Mouse (Mus musculus) midbrain, embryonic 10.5 days (tissue): ENCODE results near the gene Rmnd5b. TPM values are rescaled to one million over a fixed set of nuclear protein-coding genes. Genes with fewer than 3 reads are reported as not detected.
"Not testable (repeated sequence)": the region's sequence is repeated elsewhere in the genome, so short reads cannot be mapped to it uniquely, and the experiment has no call there.

ENCODE experiments used
- DNase-seq: peaks from one replicate; pipeline ENCODE4 v3.0.0-alpha.2; 2017; ENCODE audit warnings: low spot score
- H3K27ac ChIP-seq: fragments of 300-500 bp; sonication (generic); replicated peaks from 2 replicates; pipeline ENCODE4 v1.5.1; 2016; ENCODE audit warnings: mild to moderate bottlenecking
- H3K27me3 ChIP-seq: fragments of 300-500 bp; sonication (generic); 2 replicates; pipeline ENCODE4 v1.6.1; 2016; ENCODE audit warnings: low read depth, mild to moderate bottlenecking; ENCODE audit not compliant: poor library complexity, severe bottlenecking
- H3K36me3 ChIP-seq: fragments of 300-500 bp; sonication (generic); 2 replicates; pipeline ENCODE4 v1.6.1; 2016; ENCODE audit warnings: mild to moderate bottlenecking, moderate library complexity
- H3K4me1 ChIP-seq: fragments of 300-500 bp; sonication (generic); 2 replicates; pipeline ENCODE4 v1.6.1; 2016
- H3K4me3 ChIP-seq: fragments of 300-500 bp; sonication (generic); 2 replicates; pipeline ENCODE4 v1.5.1; 2016; ENCODE audit warnings: mild to moderate bottlenecking, moderate library complexity
- H3K9me3 ChIP-seq: fragments of 300-500 bp; sonication (generic); replicated peaks from 2 replicates; pipeline ENCODE4 v1.6.1; 2016; ENCODE audit warnings: mild to moderate bottlenecking
- WGBS: fragments of 180-500 bp; shearing (Covaris S2); methylation state at CpG from one replicate; pipeline ENCODE4 v1.1.7; 2016; 5-methylcytosine and 5-hydroxymethylcytosine counted together
- polyA plus RNA-seq: library from polyadenylated mRNA; unstranded; fragments of >200 nt; fragmentation: Nextera tagmentation; extraction: Ambion mirVana; gene quantifications from 2 replicates; pipeline ENCODE4 v1.2.1, GENCODE M21; 2016

Rmnd5b gene
- polyA plus RNA-seq, 1 experiment from 2014 or later = 38.6 TPM

GRCm38 (mm10) chr11:51646751-51647667 is 11.3 kb upstream of the Rmnd5b start:
- DNase-seq = no peak
- 85% methylated on average over 15 of the region's 15 CpGs for whole genome bisulfite sequencing
- Histone ChIP-seq H3K36me3 (peaks cover 42% of the 10 kb centered on the region), H3K27me3 (peaks cover 42% of the 10 kb centered on the region), H3K27ac (peak overlapping the region; percentile 88), H3K4me3 (no peak overlapping the region; the same call in 1 of the 2 replicates), H3K4me1 (peaks cover 56% of the 10 kb centered on the region), H3K9me3 (no peaks in the 10 kb centered on the region)

- H3K27me3 ChIP-seq = peaks cover 34% of the 10 kb centered on the region
- H3K4me1 ChIP-seq = peaks cover 55% of the 10 kb centered on the region
- peaks cover 47% of the 10 kb centered on the region for H3K36me3 ChIP-seq
- H3K4me3 ChIP-seq = no peak overlapping the region
- no peak for DNase-seq
- peak overlapping the region; percentile 88; the same call in 1 of the 2 replicates for H3K27ac ChIP-seq
- no peaks in the 10 kb centered on the region for H3K9me3 ChIP-seq
- WGBS = 84% methylated on average over 7 of the region's 7 CpGs
Measured at GRCm38 (mm10) chr11:51646245-51646644, 10.5 kb upstream of the Rmnd5b start.

DNA sequence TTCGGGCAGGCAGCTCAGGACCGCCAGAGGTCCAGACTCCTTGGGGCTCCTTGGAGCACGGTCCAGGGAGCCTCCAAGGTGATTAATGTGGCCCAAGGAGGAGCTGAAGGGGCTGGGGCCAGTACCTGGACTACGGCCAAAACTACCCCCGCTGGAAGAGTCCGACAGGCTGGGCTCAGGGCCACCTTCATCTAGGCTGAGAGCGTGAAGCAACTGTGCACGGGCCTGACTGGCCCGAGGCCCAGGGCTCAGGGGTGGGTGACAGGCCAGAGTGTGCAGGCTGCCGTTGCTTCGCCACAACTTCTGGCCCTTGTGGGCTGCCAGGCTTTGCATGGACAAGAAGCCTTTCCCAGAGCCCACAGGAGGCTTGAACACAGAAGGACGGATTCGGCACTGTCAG is 9.6 kb upstream of the Rmnd5b start:
- Histone ChIP-seq H3K4me1 (peaks cover 46% of the 10 kb centered on the region), H3K36me3 (peaks cover 47% of the 10 kb centered on the region), H3K27ac (0 out of 2 replicates have a peak overlapping the region, but pooled peaks have one; percentile 88), H3K9me3 (no peaks in the 10 kb centered on the region), H3K27me3 (peaks cover 25% of the 10 kb centered on the region), H3K4me3 (no peak overlapping the region)
- 92% methylated on average over 13 of the region's 13 CpGs for WGBS
- no peak for DNase-seq

- DNase-seq = no peak
- H3K4me1 ChIP-seq = peaks cover 35% of the 10 kb centered on the region
- WGBS = 74% methylated on average over 16 of the region's 16 CpGs
- H3K27me3 ChIP-seq = peaks cover 14% of the 10 kb centered on the region
- no peak overlapping the region for H3K27ac ChIP-seq
- peaks cover 47% of the 10 kb centered on the region for H3K36me3 ChIP-seq
- H3K4me3 ChIP-seq = no peak overlapping the region
- H3K9me3 ChIP-seq = no peaks in the 10 kb centered on the region
Measured at GRCm38 (mm10) chr11:51644217-51644616, 8.5 kb upstream of the Rmnd5b start.

DNA sequence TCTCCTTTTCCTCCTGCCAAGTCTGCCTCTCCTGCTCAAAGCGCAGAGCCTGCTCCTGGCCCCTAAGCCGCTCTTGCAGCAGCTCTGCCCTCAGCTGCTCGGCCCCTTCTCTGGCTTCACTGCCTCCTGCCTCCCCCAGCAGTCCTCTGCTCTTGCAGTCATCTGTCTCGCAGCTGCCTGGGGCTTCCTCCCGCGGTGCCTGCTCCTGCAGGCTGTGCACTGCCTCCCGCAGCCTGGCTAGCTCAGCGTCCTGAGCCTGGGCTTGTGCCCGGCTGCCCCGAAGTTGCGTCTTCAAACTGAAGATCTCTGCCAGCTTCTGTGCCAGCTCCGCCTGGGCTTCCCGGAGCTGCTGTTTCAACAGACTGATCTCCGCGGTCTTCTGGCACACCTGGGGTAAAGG is 8.1 kb upstream of the Rmnd5b start:
- H3K27me3 ChIP-seq = peaks cover 11% of the 10 kb centered on the region
- H3K36me3 ChIP-seq = peaks cover 47% of the 10 kb centered on the region
- no peak for DNase-seq
- H3K4me3 ChIP-seq = no peak overlapping the region
- WGBS = 50% methylated on average over 15 of the region's 15 CpGs
- H3K4me1 ChIP-seq = peaks cover 30% of the 10 kb centered on the region
- H3K9me3 ChIP-seq = no peaks in the 10 kb centered on the region
- no peak overlapping the region; the same call in 1 of the 2 replicates for H3K27ac ChIP-seq

GRCm38 (mm10) chr11:51643202-51643601 is 7.5 kb upstream of the Rmnd5b start:
- peaks cover 11% of the 10 kb centered on the region for H3K27me3 ChIP-seq
- H3K36me3 ChIP-seq = peaks cover 47% of the 10 kb centered on the region
- WGBS = 81% methylated on average over 9 of the region's 9 CpGs
- no peak overlapping the region for H3K27ac ChIP-seq
- no peak for DNase-seq
- peaks cover 28% of the 10 kb centered on the region for H3K4me1 ChIP-seq
- H3K4me3 ChIP-seq = no peak overlapping the region
- no peaks in the 10 kb centered on the region for H3K9me3 ChIP-seq

DNA sequence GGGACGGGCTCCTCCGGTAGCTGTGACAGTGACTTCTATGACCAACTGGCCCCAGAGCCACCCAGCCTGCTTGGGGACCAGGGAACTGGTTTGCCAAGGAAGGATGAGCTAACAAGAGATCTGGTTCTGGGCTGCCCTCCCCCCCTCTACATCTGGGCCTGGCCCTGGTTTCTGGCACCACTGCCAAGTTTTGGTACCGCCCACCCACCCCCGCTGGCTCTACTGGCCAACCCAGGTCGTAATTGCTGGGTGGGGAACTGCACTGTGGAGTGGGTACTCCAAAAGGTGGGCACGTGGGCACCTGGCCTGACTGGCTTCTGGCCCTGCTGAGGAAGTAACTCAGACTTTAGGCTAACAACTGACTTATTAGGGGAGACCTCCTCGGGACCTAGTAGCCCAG is 5.1 kb upstream of the Rmnd5b start:
- Histone ChIP-seq H3K9me3 (no peaks in the 10 kb centered on the region), H3K27ac (no peak overlapping the region), H3K27me3 (peaks cover 11% of the 10 kb centered on the region), H3K4me1 (peaks cover 26% of the 10 kb centered on the region), H3K36me3 (peaks cover 42% of the 10 kb centered on the region), H3K4me3 (no peak overlapping the region)
- DNase-seq = no peak
- whole genome bisulfite sequencing = 88% methylated on average over 7 of the region's 7 CpGs

DNA sequence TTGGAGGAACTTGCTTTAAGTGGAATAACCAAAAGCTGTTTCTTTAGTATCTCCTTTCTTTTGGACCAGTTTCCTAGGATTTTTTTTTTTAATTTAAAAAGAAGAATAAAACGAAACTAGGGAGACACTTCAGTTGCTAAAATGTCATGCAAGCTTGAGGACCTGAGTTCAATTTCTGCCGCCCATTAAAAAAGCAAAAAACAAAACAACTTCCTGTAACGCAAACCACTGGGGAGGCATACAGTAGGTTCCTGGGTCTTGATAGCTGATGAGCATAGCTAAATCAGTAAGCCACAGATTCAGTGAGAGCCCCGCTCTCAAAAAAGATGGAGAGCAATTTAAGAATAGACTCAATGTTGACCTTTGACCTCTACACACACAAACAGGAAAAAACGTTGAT is 2.8 kb upstream of the Rmnd5b start:
- no peak overlapping the region; the same call in 1 of the 2 replicates for H3K4me3 ChIP-seq
- peaks cover 20% of the 10 kb centered on the region for H3K36me3 ChIP-seq
- peaks cover 32% of the 10 kb centered on the region for H3K4me1 ChIP-seq
- H3K9me3 ChIP-seq = no peaks in the 10 kb centered on the region
- WGBS = 78% methylated on average over 5 of the region's 5 CpGs
- DNase-seq = no peak
- H3K27me3 ChIP-seq = no peaks in the 10 kb centered on the region
- H3K27ac ChIP-seq = peak overlapping the region; percentile 73; the same call in 1 of the 2 replicates

DNA sequence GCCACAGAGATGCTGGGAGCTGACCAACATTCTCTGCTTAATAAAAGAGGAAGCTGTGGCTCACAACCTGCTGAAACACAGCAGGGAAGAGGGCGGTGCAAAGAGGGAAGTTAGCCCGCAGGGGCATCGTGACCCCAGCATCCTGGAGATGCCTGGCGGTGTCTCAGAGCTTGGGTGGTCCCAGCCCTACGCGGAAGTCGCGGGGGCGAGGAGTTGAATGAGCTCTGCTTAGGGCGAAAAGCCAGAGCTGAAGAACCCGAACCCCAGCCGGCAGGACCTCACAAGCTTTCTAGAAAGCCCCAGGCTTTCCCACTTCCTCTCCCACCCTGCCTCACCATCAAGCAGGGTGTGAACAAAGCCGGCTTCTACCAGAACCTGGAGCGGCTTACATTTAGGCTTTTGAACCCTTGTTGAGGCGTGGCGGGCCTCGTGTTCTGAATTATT is 2.3 kb upstream of the Rmnd5b start:
- H3K4me3 ChIP-seq = peak overlapping the region; percentile 36
- H3K27ac ChIP-seq = peak overlapping the region; percentile 73
- H3K9me3 ChIP-seq = no peaks in the 10 kb centered on the region
- peak; percentile 64 for DNase-seq
- H3K27me3 ChIP-seq = no peaks in the 10 kb centered on the region
- peaks cover 15% of the 10 kb centered on the region for H3K36me3 ChIP-seq
- H3K4me1 ChIP-seq = peaks cover 32% of the 10 kb centered on the region
- WGBS = 4% methylated on average over 17 of the region's 17 CpGs

GRCm38 (mm10) chr11:51636323-51636684 is 608 bp upstream of the Rmnd5b start:
- H3K27me3 ChIP-seq = no peaks in the 10 kb centered on the region
- H3K9me3 ChIP-seq = no peaks in the 10 kb centered on the region
- peak overlapping the region; percentile 86 for H3K4me3 ChIP-seq
- WGBS = 4% methylated on average over 6 of the region's 6 CpGs
- peaks cover 32% of the 10 kb centered on the region for H3K4me1 ChIP-seq
- DNase-seq = peak; percentile 70
- H3K36me3 ChIP-seq = no peaks in the 10 kb centered on the region
- H3K27ac ChIP-seq = peak overlapping the region; percentile 89

- Histone ChIP-seq H3K9me3 (no peaks in the 10 kb centered on the region), H3K4me1 (peaks cover 32% of the 10 kb centered on the region), H3K4me3 (peak overlapping the region; percentile 86), H3K36me3 (no peaks in the 10 kb centered on the region), H3K27me3 (no peaks in the 10 kb centered on the region), H3K27ac (peak overlapping the region; percentile 89)
- DNase-seq = no peak
- 23% methylated on average over 6 of the region's 6 CpGs for WGBS
Measured at GRCm38 (mm10) chr11:51635127-51635524, 570 bp downstream of the Rmnd5b start.

DNA sequence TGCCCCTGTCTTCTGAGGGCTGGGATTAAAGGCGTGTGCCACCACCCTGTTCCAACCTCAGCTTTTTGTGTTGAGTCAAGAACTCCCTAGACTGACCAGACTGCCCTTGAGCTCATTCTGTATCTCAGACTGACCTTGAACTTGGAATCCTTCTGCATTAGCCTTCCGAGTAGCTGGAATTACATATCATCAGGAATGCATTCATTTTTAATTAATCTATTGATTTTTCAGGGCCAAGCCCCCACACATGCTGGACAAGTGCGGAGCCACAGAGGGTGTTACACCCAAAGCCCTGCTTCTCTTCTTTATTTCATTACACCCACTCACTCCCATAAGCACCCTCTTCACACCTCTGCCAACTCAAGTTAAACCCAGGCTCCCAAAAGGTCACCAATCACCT is 2.0 kb downstream of the Rmnd5b start:
- peaks cover 32% of the 10 kb centered on the region for H3K4me1 ChIP-seq
- peaks cover 10% of the 10 kb centered on the region for H3K36me3 ChIP-seq
- H3K9me3 ChIP-seq = no peaks in the 10 kb centered on the region
- no peak for DNase-seq
- no peak overlapping the region for H3K4me3 ChIP-seq
- H3K27me3 ChIP-seq = no peaks in the 10 kb centered on the region
- no peak overlapping the region for H3K27ac ChIP-seq
- 95% methylated on average over 3 of the region's 3 CpGs for WGBS

DNA sequence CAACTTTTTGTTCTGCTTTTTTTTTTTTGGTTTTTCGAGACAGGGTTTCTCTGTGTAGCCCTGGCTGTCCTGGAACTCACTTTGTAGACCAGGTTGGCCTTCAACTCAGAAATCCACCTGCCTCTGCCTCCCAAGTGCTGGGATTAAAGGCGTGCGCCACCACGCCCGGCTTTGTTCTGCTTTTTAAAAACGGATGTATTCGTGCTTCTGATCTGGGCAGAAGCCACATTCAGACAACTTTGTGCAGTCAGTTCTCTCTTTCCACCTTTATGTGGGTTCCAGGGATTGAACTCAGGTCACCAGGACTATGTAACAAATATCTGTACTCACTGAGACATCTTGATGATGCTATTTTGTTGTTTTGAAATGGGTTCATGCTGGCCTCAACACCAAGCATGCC is 2.5 kb downstream of the Rmnd5b start:
- H3K4me3 ChIP-seq, H3K27me3 ChIP-seq, DNase-seq, H3K9me3 ChIP-seq, H3K27ac ChIP-seq: not testable (repeated sequence)
- whole genome bisulfite sequencing = 95% methylated on average over 7 of the region's 7 CpGs
- H3K36me3 ChIP-seq = peaks cover 14% of the 10 kb centered on the region
- H3K4me1 ChIP-seq = peaks cover 30% of the 10 kb centered on the region
